Mouse (Mus musculus): ENCODE data around the gene Lrrk1. TPM values are rescaled to one million over a fixed set of nuclear protein-coding genes. Genes with fewer than 3 reads are reported as not detected.

The Lrrk1 gene
- polyA plus RNA-seq, 1 experiment from 2014 or later = 2.7 TPM

- 5% methylated on average over 13 of the region's 13 CpGs for WGBS
- Histone ChIP-seq H3K27me3 (replicated peaks; ENCODE audit: control insufficient read depth, insufficient read depth, low read length) (peaks cover 4% of the 10 kb centered on the region), H3K4me2 (ENCODE audit: low read length) (peak overlapping the region; percentile 96), H3K4me3 (replicated peaks; ENCODE audit: low read length) (peak overlapping the region; percentile 53), H3K9ac (replicated peaks; ENCODE audit: low read depth, low read length) (peak overlapping the region; percentile 60), H3K27ac (ENCODE audit: low read length) (no peak overlapping the region), H3K36me3 (ENCODE audit: control insufficient read depth, insufficient read depth) (no peaks in the 10 kb centered on the region), H3K9me3 (ENCODE audit: control insufficient read depth, low read length) (no peaks in the 10 kb centered on the region), H3K4me1 (replicated peaks; ENCODE audit: control insufficient read depth, insufficient read depth, low read length) (peaks cover 17% of the 10 kb centered on the region)
- no peak for ATAC-seq
Observed at GRCm38 (mm10) chr7:66387419-66387812, 734 bp downstream of the Lrrk1 start.

- H3K9me3 ChIP-seq (ENCODE audit: control insufficient read depth, low read length) = no peaks in the 10 kb centered on the region
- no peak for ATAC-seq
- no peaks in the 10 kb centered on the region for H3K36me3 ChIP-seq (ENCODE audit: control insufficient read depth, insufficient read depth)
- H3K4me1 ChIP-seq (replicated peaks; ENCODE audit: control insufficient read depth, insufficient read depth, low read length) = peaks cover 17% of the 10 kb centered on the region
- 95% methylated on average over 6 of the region's 6 CpGs for WGBS
- H3K27ac ChIP-seq (ENCODE audit: low read length) = no peak overlapping the region
- H3K4me3 ChIP-seq (replicated peaks; ENCODE audit: low read length) = no peak overlapping the region
- peaks cover 4% of the 10 kb centered on the region for H3K27me3 ChIP-seq (replicated peaks; ENCODE audit: control insufficient read depth, insufficient read depth, low read length)
- no peak overlapping the region for H3K4me2 ChIP-seq (ENCODE audit: low read length)
- H3K9ac ChIP-seq (replicated peaks; ENCODE audit: low read depth, low read length) = no peak overlapping the region
Observed at GRCm38 (mm10) chr7:66386411-66386810, 1.7 kb downstream of the Lrrk1 start.

DNA sequence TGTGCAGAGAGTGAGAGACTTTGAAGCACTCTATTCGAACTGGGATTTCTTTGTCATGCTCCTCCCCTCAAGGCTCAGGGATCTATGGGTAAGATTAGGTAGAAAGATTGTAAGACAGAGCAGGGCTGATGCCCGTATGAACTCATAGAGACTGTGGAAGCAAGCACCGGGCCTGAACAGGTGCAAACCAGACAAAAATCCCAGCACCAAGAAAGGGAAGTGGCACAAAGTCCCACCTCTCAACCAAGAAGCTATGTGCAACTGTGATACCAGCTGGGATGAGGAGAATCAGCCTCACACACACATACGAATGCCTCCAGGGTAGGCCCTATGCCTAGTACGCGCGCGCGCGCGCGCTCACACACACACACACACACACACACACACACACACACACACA, 2.3 kb downstream of the Lrrk1 start:
- H3K36me3 ChIP-seq (ENCODE audit: control insufficient read depth, insufficient read depth) = no peaks in the 10 kb centered on the region
- no peak overlapping the region for H3K27ac ChIP-seq (ENCODE audit: low read length)
- 94% methylated on average over 8 of the region's 12 CpGs for WGBS
- no peaks in the 10 kb centered on the region for H3K9me3 ChIP-seq (ENCODE audit: control insufficient read depth, low read length)
- ATAC-seq = no peak
- peaks cover 4% of the 10 kb centered on the region for H3K27me3 ChIP-seq (replicated peaks; ENCODE audit: control insufficient read depth, insufficient read depth, low read length)
- H3K4me2 ChIP-seq (ENCODE audit: low read length) = no peak overlapping the region
- H3K4me1 ChIP-seq (replicated peaks; ENCODE audit: control insufficient read depth, insufficient read depth, low read length) = peaks cover 17% of the 10 kb centered on the region
- no peak overlapping the region for H3K9ac ChIP-seq (replicated peaks; ENCODE audit: low read depth, low read length)
- no peak overlapping the region for H3K4me3 ChIP-seq (replicated peaks; ENCODE audit: low read length)

- Histone ChIP-seq H3K9me3 (ENCODE audit: control insufficient read depth, low read length) (no peaks in the 10 kb centered on the region), H3K4me2 (ENCODE audit: low read length) (no peak overlapping the region), H3K36me3 (ENCODE audit: control insufficient read depth, insufficient read depth) (no peaks in the 10 kb centered on the region), H3K4me3 (replicated peaks; ENCODE audit: low read length) (no peak overlapping the region), H3K27me3 (replicated peaks; ENCODE audit: control insufficient read depth, insufficient read depth, low read length) (peaks cover 4% of the 10 kb centered on the region), H3K27ac (ENCODE audit: low read length) (no peak overlapping the region), H3K4me1 (replicated peaks; ENCODE audit: control insufficient read depth, insufficient read depth, low read length) (peaks cover 17% of the 10 kb centered on the region), H3K9ac (replicated peaks; ENCODE audit: low read depth, low read length) (no peak overlapping the region)
- no peak for ATAC-seq
- 92% methylated on average over 8 of the region's 8 CpGs for WGBS
Observed at GRCm38 (mm10) chr7:66384891-66385290, 3.3 kb downstream of the Lrrk1 start.

GRCm38 (mm10) chr7:66384213-66384612, 3.9 kb downstream of the Lrrk1 start:
- no peak overlapping the region for H3K9ac ChIP-seq (replicated peaks; ENCODE audit: low read depth, low read length)
- no peak overlapping the region for H3K27ac ChIP-seq (ENCODE audit: low read length)
- no peak for ATAC-seq
- H3K4me3 ChIP-seq (replicated peaks; ENCODE audit: low read length) = no peak overlapping the region
- no peaks in the 10 kb centered on the region for H3K36me3 ChIP-seq (ENCODE audit: control insufficient read depth, insufficient read depth)
- H3K27me3 ChIP-seq (replicated peaks; ENCODE audit: control insufficient read depth, insufficient read depth, low read length) = peaks cover 4% of the 10 kb centered on the region
- 78% methylated on average over 5 of the region's 5 CpGs for WGBS
- H3K4me1 ChIP-seq (replicated peaks; ENCODE audit: control insufficient read depth, insufficient read depth, low read length) = peaks cover 17% of the 10 kb centered on the region
- H3K9me3 ChIP-seq (ENCODE audit: control insufficient read depth, low read length) = no peaks in the 10 kb centered on the region
- H3K4me2 ChIP-seq (ENCODE audit: low read length) = no peak overlapping the region

DNA sequence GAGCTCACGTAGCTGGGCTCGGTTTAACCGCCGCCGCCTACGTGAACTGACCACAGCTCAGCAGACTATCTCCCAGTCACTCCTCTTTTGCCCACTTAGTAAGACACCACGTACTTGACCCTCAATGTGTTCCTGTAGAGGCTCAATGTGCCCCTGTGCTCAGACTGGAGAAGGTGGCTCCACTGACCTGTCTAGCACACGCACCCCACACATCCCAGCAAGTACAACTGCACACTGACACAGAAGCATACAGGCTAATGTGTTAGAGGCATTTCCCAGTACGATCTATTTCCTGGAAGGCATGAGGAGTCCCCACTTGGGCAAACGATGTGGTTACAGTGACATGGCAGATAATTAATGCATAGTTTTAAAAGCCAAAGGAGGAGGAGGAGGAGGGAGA, 11.6 kb downstream of the Lrrk1 start:
- WGBS = 83% methylated on average over 10 of the region's 10 CpGs
- Histone ChIP-seq H3K4me2 (ENCODE audit: low read length) (no peak overlapping the region), H3K4me3 (replicated peaks; ENCODE audit: low read length) (no peak overlapping the region), H3K36me3 (ENCODE audit: control insufficient read depth, insufficient read depth) (no peaks in the 10 kb centered on the region), H3K4me1 (replicated peaks; ENCODE audit: control insufficient read depth, insufficient read depth, low read length) (no peaks in the 10 kb centered on the region), H3K27ac (ENCODE audit: low read length) (no peak overlapping the region), H3K9me3 (ENCODE audit: control insufficient read depth, low read length) (no peaks in the 10 kb centered on the region), H3K27me3 (replicated peaks; ENCODE audit: control insufficient read depth, insufficient read depth, low read length) (no peaks in the 10 kb centered on the region), H3K9ac (replicated peaks; ENCODE audit: low read depth, low read length) (no peak overlapping the region)
- ATAC-seq = no peak

- H3K4me1 ChIP-seq (replicated peaks; ENCODE audit: control insufficient read depth, insufficient read depth, low read length) = no peaks in the 10 kb centered on the region
- H3K4me2 ChIP-seq (ENCODE audit: low read length) = no peak overlapping the region
- no peaks in the 10 kb centered on the region for H3K36me3 ChIP-seq (ENCODE audit: control insufficient read depth, insufficient read depth)
- no peak overlapping the region for H3K27ac ChIP-seq (ENCODE audit: low read length)
- WGBS = 91% methylated on average over 4 of the region's 4 CpGs
- no peak overlapping the region for H3K4me3 ChIP-seq (replicated peaks; ENCODE audit: low read length)
- no peak for ATAC-seq
- no peak overlapping the region for H3K9ac ChIP-seq (replicated peaks; ENCODE audit: low read depth, low read length)
- H3K27me3 ChIP-seq (replicated peaks; ENCODE audit: control insufficient read depth, insufficient read depth, low read length) = no peaks in the 10 kb centered on the region
- no peaks in the 10 kb centered on the region for H3K9me3 ChIP-seq (ENCODE audit: control insufficient read depth, low read length)
Observed at GRCm38 (mm10) chr7:66375736-66376135, 12.4 kb downstream of the Lrrk1 start.

GRCm38 (mm10) chr7:66373391-66373790, 14.8 kb downstream of the Lrrk1 start:
- 82% methylated on average over 3 of the region's 3 CpGs for WGBS
- no peak overlapping the region for H3K4me2 ChIP-seq (ENCODE audit: low read length)
- H3K4me1 ChIP-seq (replicated peaks; ENCODE audit: control insufficient read depth, insufficient read depth, low read length) = no peaks in the 10 kb centered on the region
- no peak for ATAC-seq
- H3K36me3 ChIP-seq (ENCODE audit: control insufficient read depth, insufficient read depth) = no peaks in the 10 kb centered on the region
- no peaks in the 10 kb centered on the region for H3K27me3 ChIP-seq (replicated peaks; ENCODE audit: control insufficient read depth, insufficient read depth, low read length)
- no peak overlapping the region for H3K9ac ChIP-seq (replicated peaks; ENCODE audit: low read depth, low read length)
- no peak overlapping the region for H3K4me3 ChIP-seq (replicated peaks; ENCODE audit: low read length)
- no peak overlapping the region for H3K27ac ChIP-seq (ENCODE audit: low read length)
- H3K9me3 ChIP-seq (ENCODE audit: control insufficient read depth, low read length) = no peaks in the 10 kb centered on the region

DNA sequence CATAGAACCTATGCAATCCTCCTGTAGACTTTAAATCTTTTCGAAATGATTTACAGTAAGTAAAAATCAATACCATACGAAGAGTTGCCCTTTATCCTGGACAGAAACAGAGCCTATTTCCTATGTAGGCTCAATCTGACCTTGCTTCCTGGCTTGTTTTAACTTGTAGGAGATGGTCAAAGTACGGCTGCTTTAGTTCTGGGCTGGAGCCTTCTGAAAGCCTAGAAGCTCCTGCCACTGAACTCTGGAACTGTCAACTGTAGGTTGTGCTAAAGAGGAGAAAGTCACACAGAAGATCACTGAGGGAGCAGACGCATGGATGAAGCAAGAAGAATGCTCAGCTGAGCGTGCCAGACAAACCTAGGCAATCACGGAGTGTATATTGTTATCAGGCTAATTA, 17.2 kb downstream of the Lrrk1 start:
- WGBS = 85% methylated on average over 6 of the region's 6 CpGs
- Histone ChIP-seq H3K27me3 (replicated peaks; ENCODE audit: control insufficient read depth, insufficient read depth, low read length) (no peaks in the 10 kb centered on the region), H3K4me2 (ENCODE audit: low read length) (no peak overlapping the region), H3K9me3 (ENCODE audit: control insufficient read depth, low read length) (no peaks in the 10 kb centered on the region), H3K9ac (replicated peaks; ENCODE audit: low read depth, low read length) (no peak overlapping the region), H3K4me1 (replicated peaks; ENCODE audit: control insufficient read depth, insufficient read depth, low read length) (no peaks in the 10 kb centered on the region), H3K36me3 (ENCODE audit: control insufficient read depth, insufficient read depth) (no peaks in the 10 kb centered on the region), H3K27ac (ENCODE audit: low read length) (no peak overlapping the region), H3K4me3 (replicated peaks; ENCODE audit: low read length) (no peak overlapping the region)
- no peak for ATAC-seq

GRCm38 (mm10) chr7:66369934-66370445, 18.2 kb downstream of the Lrrk1 start:
- H3K4me3 ChIP-seq (replicated peaks; ENCODE audit: low read length) = no peak overlapping the region
- whole genome bisulfite sequencing = 82% methylated on average over 5 of the region's 5 CpGs

More at GRCm38 (mm10) chr7:66369934-66370445, 18.2 kb downstream of the Lrrk1 start:
- no peaks in the 10 kb centered on the region for H3K9me3 ChIP-seq (ENCODE audit: control insufficient read depth, low read length)
- no peak overlapping the region for H3K4me2 ChIP-seq (ENCODE audit: low read length)
- H3K27ac ChIP-seq (ENCODE audit: low read length) = no peak overlapping the region
- H3K4me1 ChIP-seq (replicated peaks; ENCODE audit: control insufficient read depth, insufficient read depth, low read length) = no peaks in the 10 kb centered on the region
- H3K36me3 ChIP-seq (ENCODE audit: control insufficient read depth, insufficient read depth) = no peaks in the 10 kb centered on the region
- H3K27me3 ChIP-seq (replicated peaks; ENCODE audit: control insufficient read depth, insufficient read depth, low read length) = no peaks in the 10 kb centered on the region
- H3K9ac ChIP-seq (replicated peaks; ENCODE audit: low read depth, low read length) = no peak overlapping the region
- ATAC-seq = no peak

Data from forebrain, embryonic 16.5 days (tissue).